Mouse (Mus musculus): ENCODE results near the gene Dclk3.

The Dclk3 gene

GRCm38 (mm10) chr9:111486645-111487477 is 48.0 kb downstream of the Dclk3 start:
- no peak for DNase-seq (ENCODE audit: low spot score in 2 of 2)

DNA sequence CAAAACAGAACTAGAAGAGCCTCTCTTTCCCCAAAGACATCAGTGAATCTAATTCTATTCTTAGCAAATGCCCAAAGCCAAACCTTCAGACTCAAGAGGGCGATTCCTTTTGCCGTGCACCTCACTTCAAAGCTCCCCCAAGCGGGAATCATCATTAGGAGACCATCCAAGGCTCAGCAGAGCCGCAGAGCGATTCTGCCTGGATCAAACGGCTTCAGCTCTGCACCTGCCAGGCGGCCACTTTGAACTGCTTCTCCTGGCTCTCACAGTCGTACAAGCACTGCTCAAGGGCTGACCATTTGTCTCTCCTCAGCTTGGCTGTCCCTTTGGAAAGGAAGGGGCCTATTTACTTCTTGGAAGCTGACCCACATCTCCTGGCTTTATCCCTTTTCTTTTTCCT is 51.7 kb downstream of the Dclk3 start:
- no peak for DNase-seq (ENCODE audit: low spot score in 2 of 2)

DNA sequence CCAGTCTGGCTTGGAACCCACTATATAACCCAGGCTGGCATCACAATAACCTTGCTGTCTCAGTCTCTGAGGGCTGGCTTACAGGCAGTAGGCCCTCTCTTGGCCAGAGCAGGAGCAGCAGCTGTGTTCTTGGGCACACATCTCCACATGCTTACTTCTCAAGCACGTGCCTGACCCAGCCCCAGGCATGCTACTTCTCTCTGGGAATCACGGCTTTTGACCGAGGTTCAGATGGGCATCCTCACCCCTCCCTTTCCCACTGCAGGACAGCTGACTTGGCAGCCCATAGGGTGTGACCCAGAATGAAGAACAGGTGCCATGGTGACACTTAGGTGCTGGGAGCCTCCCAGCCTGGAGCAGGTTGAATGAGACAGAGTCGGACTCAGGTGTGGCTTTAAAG is 52.4 kb downstream of the Dclk3 start:
- DNase-seq (ENCODE audit: low spot score in 2 of 2): no peak

DNA sequence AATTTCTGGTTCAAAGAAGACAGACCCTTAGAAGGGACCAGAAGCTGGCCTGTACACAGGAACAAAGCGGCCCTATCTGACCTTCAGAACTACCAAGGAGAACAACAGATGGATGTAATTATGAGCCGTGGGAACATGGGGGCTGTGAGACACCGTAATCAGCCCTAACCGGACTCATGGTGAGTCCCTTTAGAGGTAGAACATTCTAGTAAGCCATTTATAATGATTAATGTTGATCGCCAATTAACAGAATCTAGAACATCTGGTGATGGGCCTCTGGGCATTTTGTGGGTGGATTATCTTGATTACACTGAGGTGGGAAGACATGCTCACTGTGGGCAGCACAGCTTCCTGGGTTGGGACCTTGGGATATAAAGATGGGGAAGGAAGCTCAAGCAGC is 54.6 kb downstream of the Dclk3 start:
- DNase-seq (ENCODE audit: low spot score in 2 of 2): no peak

- peak; percentile 78 for DNase-seq (ENCODE audit: low spot score in 2 of 2)
These were observed 56.7 kb downstream of the Dclk3 start for GRCm38 (mm10) chr9:111495561-111495960.

- DNase-seq (ENCODE audit: low spot score in 2 of 2): peak; percentile 78 to 86
These were observed 58.4 kb downstream of the Dclk3 start for GRCm38 (mm10) chr9:111497074-111497811.

DNA sequence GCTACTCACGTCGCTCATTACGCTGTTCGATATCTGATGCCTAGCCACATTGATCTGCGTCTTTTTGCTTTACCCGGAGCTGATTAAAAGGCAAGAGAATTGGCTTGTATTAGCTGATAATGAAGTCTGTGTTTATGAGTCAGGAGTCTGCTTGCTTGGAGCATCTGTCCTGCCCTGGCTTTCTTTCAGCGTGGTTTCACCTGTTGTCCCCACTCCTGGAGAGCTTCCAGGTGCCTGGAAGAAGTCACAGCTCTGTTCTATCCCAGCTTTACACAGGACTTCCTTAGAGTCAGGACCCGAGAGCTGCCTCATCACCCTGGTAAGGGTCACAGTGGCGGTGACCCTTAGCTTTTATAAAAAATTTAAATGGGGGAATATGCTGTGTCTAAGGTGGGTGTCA is 61.3 kb downstream of the Dclk3 start:
- no peak for DNase-seq (ENCODE audit: low spot score in 2 of 2)

- DNase-seq (ENCODE audit: low spot score in 2 of 2): no peak
These were observed 67.2 kb downstream of the Dclk3 start for GRCm38 (mm10) chr9:111506075-111506474.

GRCm38 (mm10) chr9:111514586-111515473 is 75.9 kb downstream of the Dclk3 start:
- DNase-seq (ENCODE audit: low spot score in 2 of 2): peak; percentile 17 to 36

DNA sequence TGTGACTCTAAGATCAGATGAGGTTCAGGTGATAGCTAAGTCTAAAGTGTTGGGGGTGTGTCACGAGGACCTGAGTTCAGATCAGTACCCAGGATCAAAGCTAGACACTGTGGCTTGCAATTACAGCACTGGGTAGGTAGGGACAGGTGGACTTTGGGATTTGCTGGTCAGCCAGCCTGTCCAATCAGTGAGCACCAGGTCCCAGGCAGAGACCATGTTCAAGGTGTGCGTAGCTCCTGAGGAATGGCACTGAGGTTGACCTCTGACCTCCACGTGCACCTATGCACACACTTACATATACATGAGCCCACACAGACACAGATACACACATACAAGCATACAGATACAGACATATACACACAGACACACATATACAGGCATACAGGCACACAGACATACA is 76.7 kb downstream of the Dclk3 start:
- DNase-seq (ENCODE audit: low spot score in 2 of 2): no peak

DNA sequence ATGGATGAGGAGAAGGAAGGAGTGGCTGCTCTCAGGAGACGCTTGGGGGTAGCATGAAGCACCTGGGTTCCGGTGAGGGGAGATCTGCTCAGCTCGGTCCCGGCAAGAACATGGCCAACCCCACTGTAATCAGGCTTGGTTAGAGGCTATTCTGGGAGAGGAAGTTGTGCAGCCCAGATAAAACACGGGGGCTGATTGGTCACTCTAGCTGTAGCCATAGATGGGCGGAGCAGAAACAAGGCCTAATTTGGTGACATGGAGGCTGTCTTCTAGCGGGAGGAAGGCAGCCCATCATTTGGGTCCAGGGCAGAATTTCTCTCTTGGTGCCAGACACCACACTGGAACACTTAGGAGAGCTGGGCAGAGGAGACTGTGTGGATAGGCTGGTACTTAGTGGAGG is 83.3 kb downstream of the Dclk3 start:
- no peak for DNase-seq (ENCODE audit: low spot score in 2 of 2)

- DNase-seq (ENCODE audit: low spot score in 2 of 2): no peak
These were observed 84.2 kb downstream of the Dclk3 start for GRCm38 (mm10) chr9:111523111-111523510.

GRCm38 (mm10) chr9:111523871-111524270 is 85.0 kb downstream of the Dclk3 start:
- no peak for DNase-seq (ENCODE audit: low spot score in 2 of 2)

GRCm38 (mm10) chr9:111534744-111535423 is 96.0 kb downstream of the Dclk3 start:
- no peak for DNase-seq (ENCODE audit: low spot score in 2 of 2)

GRCm38 (mm10) chr9:111535445-111536064 is 96.7 kb downstream of the Dclk3 start:
- no peak for DNase-seq (ENCODE audit: low spot score in 2 of 2)

All from frontal cortex, postnatal 36 days (tissue).